Mouse (Mus musculus): Measurements from ENCODE around the gene Aqp2. TPM values are rescaled to one million over a fixed set of nuclear protein-coding genes. Genes with fewer than 3 reads are reported as not detected.

The Aqp2 gene
- polyA plus RNA-seq, 1 experiment from 2014 or later, result not detected

Other genes starting within 250 kb of the Aqp2 start
- gene Fmnl3, start 208.6 kb upstream of the Aqp2 start, polyA plus RNA-seq (2015; fragmentation: Nextera tagmentation; extraction: Ambion mirVana), result 9.9 and 10.2 TPM in 2 replicates
- gene Tmbim6, start 186.2 kb upstream of the Aqp2 start, polyA plus RNA-seq (2015; fragmentation: Nextera tagmentation; extraction: Ambion mirVana), result 250 and 263 TPM in 2 replicates
- gene Nckap5l, start 121.3 kb upstream of the Aqp2 start, polyA plus RNA-seq (2015; fragmentation: Nextera tagmentation; extraction: Ambion mirVana), result 11.0 and 12.4 TPM in 2 replicates
- 24.7 and 25.5 TPM in 2 replicates for gene Bcdin3d, start 104.3 kb upstream of the Aqp2 start, polyA plus RNA-seq (2015; fragmentation: Nextera tagmentation; extraction: Ambion mirVana)
- gene Faim2, start 50.9 kb upstream of the Aqp2 start, polyA plus RNA-seq (2015; fragmentation: Nextera tagmentation; extraction: Ambion mirVana), result 17.0 and 18.9 TPM in 2 replicates
- 0.38 TPM in 1 of 2 replicates, not detected in the other for gene Aqp5, start 11.7 kb downstream of the Aqp2 start, polyA plus RNA-seq (2015; fragmentation: Nextera tagmentation; extraction: Ambion mirVana)
- not detected in 2 replicates for gene Aqp6, start 22.3 kb downstream of the Aqp2 start, polyA plus RNA-seq (2015; fragmentation: Nextera tagmentation; extraction: Ambion mirVana)
- gene Racgap1, start 72.6 kb downstream of the Aqp2 start, polyA plus RNA-seq (2015; fragmentation: Nextera tagmentation; extraction: Ambion mirVana), result 113 and 118 TPM in 2 replicates
- 26.0 and 30.4 TPM in 2 replicates for gene Asic1, start 91.3 kb downstream of the Aqp2 start, polyA plus RNA-seq (2015; fragmentation: Nextera tagmentation; extraction: Ambion mirVana)
- 121 and 124 TPM in 2 replicates for gene Smarcd1, start 123.1 kb downstream of the Aqp2 start, polyA plus RNA-seq (2015; fragmentation: Nextera tagmentation; extraction: Ambion mirVana)
- not detected in 2 replicates for gene Gm17349, start 126.4 kb downstream of the Aqp2 start, polyA plus RNA-seq (2015; fragmentation: Nextera tagmentation; extraction: Ambion mirVana)
- 1.9 and 2.6 TPM in 2 replicates for gene Gpd1, start 138.5 kb downstream of the Aqp2 start, polyA plus RNA-seq (2015; fragmentation: Nextera tagmentation; extraction: Ambion mirVana)
- 175 and 190 TPM in 2 replicates for gene Cox14, start 146.6 kb downstream of the Aqp2 start, polyA plus RNA-seq (2015; fragmentation: Nextera tagmentation; extraction: Ambion mirVana)
- gene Cers5, start 193.8 kb downstream of the Aqp2 start, polyA plus RNA-seq (2015; fragmentation: Nextera tagmentation; extraction: Ambion mirVana), result 69.4 and 69.7 TPM in 2 replicates